26 mouse cellular contexts compared by ENCODE assay signal in the genomic region with DNA sequence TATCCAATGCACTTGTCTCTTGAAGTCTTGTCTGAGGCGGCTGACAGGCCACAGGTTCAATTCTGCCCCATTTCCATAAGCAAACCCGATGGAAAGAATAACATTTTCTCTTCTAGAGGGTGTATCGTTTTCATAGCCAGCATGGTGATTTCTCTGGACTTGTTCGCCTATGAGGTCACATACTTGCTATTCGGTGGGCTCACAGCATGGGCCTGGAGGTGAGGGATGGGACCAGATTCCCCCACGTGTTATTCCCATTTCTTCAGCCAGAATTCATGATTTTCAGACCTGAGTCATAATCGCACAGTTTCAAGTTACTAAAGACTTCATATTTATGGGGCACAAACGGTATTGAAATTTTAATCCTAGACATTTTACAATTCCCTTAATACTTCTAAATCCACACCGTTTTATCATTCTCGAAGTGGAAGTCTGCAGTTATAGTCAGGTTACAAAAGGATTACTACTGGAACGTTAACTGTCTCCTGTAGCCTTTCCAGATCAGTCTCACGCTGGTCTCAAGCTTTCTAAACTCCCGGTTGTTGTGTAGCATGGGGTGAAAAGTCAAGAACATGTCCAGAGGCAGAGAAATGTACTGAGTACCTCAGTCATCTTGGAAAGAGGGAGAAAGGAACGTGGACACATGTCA. TPM values are rescaled to one million over a fixed set of nuclear protein-coding genes. Genes with fewer than 3 reads are reported as not detected.
A peak's percentile ranks its signal among the peaks of the same experiment; 100 is the strongest.
DNase-seq lines count a peak whose midpoint lies in the region; ATAC-seq and TF ChIP-seq lines count a peak whose summit lies in the region.
"Had no signal": no experiment of that assay in that cellular context is flagged by ENCODE, and none has a peak within 500 bp of the region (broad histone marks: within the 10 kb centered on the region; RNA-seq: fewer than 3 reads in every experiment).

No protein-coding gene starts in this region.

- no peak for TF ChIP-seq POLR2A in limb, embryonic 14.5 days (IDR thresholded peaks at IDR 0.05; ENCODE audit: borderline replicate concordance, extremely low read depth, insufficient read depth, insufficient read length)

- no peak overlapping the region for H3K4me2 ChIP-seq in limb, embryonic 14.5 days (replicated peaks; ENCODE audit: low read depth, low read length, severe bottlenecking)
- H3K4me2 ChIP-seq: embryonic facial prominence, embryonic 13.5 days; embryonic facial prominence, embryonic 15.5 days; forebrain, embryonic 15.5 days had no signal

- H3K9me3 ChIP-seq in heart, embryonic 10.5 days = no peaks in the 10 kb centered on the region
- H3K9me3 ChIP-seq in limb, embryonic 14.5 days (ENCODE audit: control insufficient read depth, low read length) = no peaks in the 10 kb centered on the region
- H3K9me3 ChIP-seq: embryonic facial prominence, embryonic 13.5 days; embryonic facial prominence, embryonic 15.5 days; forebrain, embryonic 15.5 days had no signal

- intact Hi-C loops in heart, postnatal 25 days (cut with DNase I) = no loop called here

- H3K9ac ChIP-seq in limb, embryonic 14.5 days (ENCODE audit: low read depth, low read length, severe bottlenecking) = no peak overlapping the region
- H3K9ac ChIP-seq: embryonic facial prominence, embryonic 13.5 days; embryonic facial prominence, embryonic 15.5 days; forebrain, embryonic 15.5 days; forebrain, postnatal 0 days had no signal

- no peaks in the 10 kb centered on the region for H3K36me3 ChIP-seq in heart, embryonic 10.5 days
- no peaks in the 10 kb centered on the region for H3K36me3 ChIP-seq in limb, embryonic 14.5 days (ENCODE audit: control insufficient read depth, insufficient read depth, low read length)
- H3K36me3 ChIP-seq: embryonic facial prominence, embryonic 13.5 days; embryonic facial prominence, embryonic 15.5 days; forebrain, embryonic 15.5 days; G1E had no signal

- H3K4me3 ChIP-seq in heart, embryonic 10.5 days = no peak overlapping the region
- H3K4me3 ChIP-seq in brown adipose tissue, adult 24 weeks (ENCODE audit: insufficient read depth, low read depth, low read length) = no peak overlapping the region
- H3K4me3 ChIP-seq in limb, embryonic 14.5 days (replicated peaks; ENCODE audit: low read length) = no peak overlapping the region
- H3K4me3 ChIP-seq: embryonic facial prominence, embryonic 13.5 days; embryonic facial prominence, embryonic 15.5 days; forebrain, embryonic 15.5 days had no signal

- 84% methylated on average over 14 of the region's 14 CpGs for WGBS in heart, embryonic 10.5 days
- 46% methylated on average over 14 of the region's 14 CpGs for WGBS in limb, embryonic 14.5 days

- H3K4me1 ChIP-seq in heart, embryonic 10.5 days = no peaks in the 10 kb centered on the region
- peaks cover 8% of the 10 kb centered on the region for H3K4me1 ChIP-seq in brown adipose tissue, adult 24 weeks (ENCODE audit: control insufficient read depth, insufficient read depth, insufficient read length, low read length)
- H3K4me1 ChIP-seq in limb, embryonic 14.5 days (ENCODE audit: control insufficient read depth, insufficient read depth, low read length) = peaks cover 8% of the 10 kb centered on the region; the same call in 1 of the 2 replicates
- H3K4me1 ChIP-seq: embryonic facial prominence, embryonic 13.5 days; embryonic facial prominence, embryonic 15.5 days; forebrain, embryonic 15.5 days had no signal

- DNase-seq in heart, embryonic 10.5 days (ENCODE audit: low spot score) = peak; percentile 30
- no peak for DNase-seq in heart, postnatal 25 days (ENCODE audit: low spot score)
- DNase-seq in limb, embryonic 14.5 days (ENCODE audit: low spot score) = peak; percentile 55
- no peak for DNase-seq in urinary bladder, postnatal 36 days (ENCODE audit: low spot score in 2 of 2)
- DNase-seq in left cerebral cortex, adult 8-10 months (ENCODE audit: low spot score in 2 of 2) = no peak
- DNase-seq: adrenal gland, adult 8-10 months; adrenal gland, postnatal 14 days; adrenal gland, postnatal 36 days; B cell, adult 2 months; cerebellum, adult 11 months; cerebellum, adult 18-20 months; cerebellum, adult 8-10 months; cerebellum, adult 9-11 months; cerebellum, postnatal 14 days; cerebellum, postnatal 36 days; embryo, embryonic 11 days; forebrain, postnatal 0 days had no signal

- H3K27ac ChIP-seq in heart, embryonic 10.5 days = no peak overlapping the region
- peak overlapping the region; percentile 86 for H3K27ac ChIP-seq in brown adipose tissue, adult 24 weeks (replicated peaks; ENCODE audit: low read depth, low read length)
- H3K27ac ChIP-seq in limb, embryonic 14.5 days (replicated peaks; ENCODE audit: low read depth, low read length) = 0 out of 2 replicates have a peak overlapping the region, but pooled peaks have one; percentile 26
- H3K27ac ChIP-seq: embryonic facial prominence, embryonic 13.5 days; embryonic facial prominence, embryonic 15.5 days; forebrain, embryonic 15.5 days had no signal

- H3K27me3 ChIP-seq in heart, embryonic 10.5 days (ENCODE audit: insufficient read depth, poor library complexity, severe bottlenecking) = no peaks in the 10 kb centered on the region
- H3K27me3 ChIP-seq in limb, embryonic 14.5 days (ENCODE audit: control insufficient read depth, insufficient read depth, low read length) = no peaks in the 10 kb centered on the region
- H3K27me3 ChIP-seq: CH12.LX; embryonic facial prominence, embryonic 13.5 days; embryonic facial prominence, embryonic 15.5 days; forebrain, embryonic 15.5 days; Patski had no signal

- ATAC-seq in limb, embryonic 14.5 days (ENCODE audit: low FRiP score, low read depth) = peak; percentile 83
- ATAC-seq: activated CD4-positive, CD25-positive, alpha-beta regulatory T cell, adult 4 months; CD4-positive, CD25-positive, alpha-beta regulatory T cell, adult 4 months; forebrain, embryonic 15.5 days; forebrain, postnatal 0 days; Patski had no signal

RNA-seq across cellular contexts. Expression of gene Adam12, which starts 58.4 kb away (rescaled TPM):
- 4.3 and 9.6 TPM in 2 replicates for polyA plus RNA-seq in heart, embryonic 10.5 days (2016; fragmentation: Nextera tagmentation; extraction: Ambion mirVana)
- total RNA-seq in heart, postnatal 25 days (2021) = 1 to 10 TPM in 1 of 2 experiments, under 1 TPM in 1; 0.78 to 1.4 TPM
- polyA plus RNA-seq in brown adipose tissue, adult 24 weeks (2012; ENCODE audit: insufficient read depth, insufficient read length, missing spikeins) = 10.4 and 10.5 TPM in 2 replicates
- 18.1 and 19.5 TPM in 2 replicates for polyA plus RNA-seq in limb, embryonic 14.5 days (2012; rRNA removed)
- 16.3 and 17.0 TPM in 2 replicates for polyA plus RNA-seq in limb, embryonic 14.5 days (2014; fragmentation: Nextera tagmentation; extraction: Ambion mirVana)
- total RNA-seq in left cerebral cortex, adult 8-10 months (2022) = 1 to 10 TPM; 3.1 to 5.6 (median 3.8) TPM
- total RNA-seq: CH12.LX had no signal
- polyA plus RNA-seq: G1E had no signal

Comparison
In these comparisons a context has a peak if more than half of its experiments do, and no peak if none do; other contexts are left out.
1. DNase-seq: peak in heart, embryonic 10.5 days (single experiment) and limb, embryonic 14.5 days (single experiment); none in heart, postnatal 25 days (single experiment), urinary bladder, postnatal 36 days (0 of 2) and left cerebral cortex, adult 8-10 months (0 of 2).